Mouse (Mus musculus): Measurements from ENCODE around the gene Crat.

The Crat gene

GRCm38 (mm10) chr2:30408452-30409100 lies 7.0 kb downstream of the Crat start:
- no peak for DNase-seq (ENCODE audit: extremely low spot score, low read depth, low spot score)

GRCm38 (mm10) chr2:30407778-30408177 lies 7.8 kb downstream of the Crat start:
- no peak for DNase-seq (ENCODE audit: extremely low spot score, low read depth, low spot score)

GRCm38 (mm10) chr2:30407221-30407620 lies 8.4 kb downstream of the Crat start:
- no peak for DNase-seq (ENCODE audit: extremely low spot score, low read depth, low spot score)

- DNase-seq (ENCODE audit: extremely low spot score, low read depth, low spot score): no peak
Measured at GRCm38 (mm10) chr2:30403870-30404269, 11.7 kb downstream of the Crat start.

GRCm38 (mm10) chr2:30402843-30403242 lies 12.8 kb downstream of the Crat start:
- no peak for DNase-seq (ENCODE audit: extremely low spot score, low read depth, low spot score)

GRCm38 (mm10) chr2:30402351-30402826 lies 13.2 kb downstream of the Crat start:
- no peak for DNase-seq (ENCODE audit: extremely low spot score, low read depth, low spot score)

- no peak for DNase-seq (ENCODE audit: extremely low spot score, low read depth, low spot score)
Measured at GRCm38 (mm10) chr2:30401581-30401980, 14.0 kb downstream of the Crat start.

GRCm38 (mm10) chr2:30399191-30400171 lies 16.1 kb downstream of the Crat start:
- no peak for DNase-seq (ENCODE audit: extremely low spot score, low read depth, low spot score)

- no peak for DNase-seq (ENCODE audit: extremely low spot score, low read depth, low spot score)
Measured at GRCm38 (mm10) chr2:30397986-30398512, 17.6 kb downstream of the Crat start.

GRCm38 (mm10) chr2:30396246-30396645 lies 19.4 kb downstream of the Crat start:
- no peak for DNase-seq (ENCODE audit: extremely low spot score, low read depth, low spot score)

- DNase-seq (ENCODE audit: extremely low spot score, low read depth, low spot score): no peak
Measured at GRCm38 (mm10) chr2:30395757-30396156, 19.9 kb downstream of the Crat start.

GRCm38 (mm10) chr2:30393370-30393656 lies 22.3 kb downstream of the Crat start:
- DNase-seq (ENCODE audit: extremely low spot score, low read depth, low spot score): no peak

GRCm38 (mm10) chr2:30392577-30393369 lies 22.8 kb downstream of the Crat start:
- peak; percentile 50 for DNase-seq (ENCODE audit: extremely low spot score, low read depth, low spot score)

- peak; percentile 94 for DNase-seq (ENCODE audit: extremely low spot score, low read depth, low spot score)
Measured at GRCm38 (mm10) chr2:30392114-30392576, 23.5 kb downstream of the Crat start, which contains the start of gene Dolpp1. Dolpp1 (plus strand) TSS chr2:30392254.

- no peak for DNase-seq (ENCODE audit: extremely low spot score, low read depth, low spot score)
Measured at GRCm38 (mm10) chr2:30389000-30389399, 26.6 kb downstream of the Crat start.

GRCm38 (mm10) chr2:30386913-30387312 lies 28.7 kb downstream of the Crat start:
- no peak for DNase-seq (ENCODE audit: extremely low spot score, low read depth, low spot score)

- DNase-seq (ENCODE audit: extremely low spot score, low read depth, low spot score): no peak
Measured at GRCm38 (mm10) chr2:30385591-30385990, 30.0 kb downstream of the Crat start.

GRCm38 (mm10) chr2:30384814-30385213 lies 30.8 kb downstream of the Crat start:
- no peak for DNase-seq (ENCODE audit: extremely low spot score, low read depth, low spot score)

- DNase-seq (ENCODE audit: extremely low spot score, low read depth, low spot score): no peak
Measured at GRCm38 (mm10) chr2:30381377-30381725, 34.3 kb downstream of the Crat start.

- no peak for DNase-seq (ENCODE audit: extremely low spot score, low read depth, low spot score)
Measured at GRCm38 (mm10) chr2:30380564-30381376, 34.8 kb downstream of the Crat start.

All from hindlimb bud, embryonic 11.5 days (tissue).